Mouse (Mus musculus) heart, postnatal 0 days (tissue): Measurements from ENCODE around the gene Clec4f.

Source experiments
- CTCF ChIP-seq: IDR thresholded peaks from 2 replicates; pipeline ENCODE4 v1.5.1; 2016; ENCODE audit warnings: antibody characterized with exemption, control low read depth, low read depth
- EP300 ChIP-seq: IDR thresholded peaks from 2 replicates; pipeline ENCODE4 v1.6.1; 2016; ENCODE audit warnings: antibody characterized with exemption, low read depth

DNA sequence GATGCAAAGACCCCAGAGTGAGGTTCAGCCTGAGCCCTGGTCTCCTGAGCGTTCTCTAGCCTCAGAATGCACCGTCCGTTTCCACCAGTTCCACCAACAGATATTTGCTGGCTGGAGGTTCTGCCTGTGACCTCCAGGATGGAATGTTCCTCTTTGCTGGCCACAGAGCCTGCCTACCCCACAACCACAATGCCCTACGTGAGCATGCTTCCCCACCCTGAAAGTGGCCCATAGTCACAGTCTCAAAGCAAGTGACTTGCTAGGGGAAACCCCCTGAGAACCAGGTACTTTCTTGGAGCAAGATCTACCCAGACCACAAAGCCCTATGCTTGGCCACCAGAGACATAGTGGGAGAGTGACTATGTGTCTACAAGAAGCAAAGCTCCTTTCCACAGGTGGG, 33.4 kb upstream of the Clec4f start:
- TF ChIP-seq CTCF, result no peak
- no peak for TF ChIP-seq EP300
